Comparison of ENCODE assay signal across 8 mouse cellular contexts in the genomic region with DNA sequence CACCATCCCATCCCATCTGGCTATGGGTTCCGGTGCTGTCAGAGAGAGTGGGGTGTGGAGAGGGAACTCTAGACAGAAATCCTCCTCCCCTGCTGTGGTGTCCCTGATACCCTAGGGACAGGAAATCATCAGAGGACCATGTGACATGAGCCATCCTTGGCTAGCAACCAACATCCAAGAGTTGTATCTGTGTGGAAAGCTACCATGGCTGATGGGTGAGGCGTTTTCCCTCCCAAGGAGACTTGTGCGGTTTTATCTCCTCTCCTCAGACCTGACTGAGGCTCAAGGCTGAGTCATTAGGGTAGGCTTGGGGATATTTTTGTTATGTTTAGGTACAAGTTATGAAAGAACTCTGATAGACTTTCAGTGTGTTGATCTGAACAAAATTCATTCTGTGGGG. TPM values are rescaled to one million over a fixed set of nuclear protein-coding genes. Genes with fewer than 3 reads are reported as not detected.
A peak's percentile ranks its signal among the peaks of the same experiment; 100 is the strongest.
DNase-seq lines count a peak whose midpoint lies in the region; ATAC-seq lines count a peak whose summit lies in the region.
"Had no signal": no experiment of that assay in that cellular context is flagged by ENCODE, and none has a peak within 500 bp of the region (broad histone marks: within the 10 kb centered on the region; RNA-seq: fewer than 3 reads in every experiment).

No protein-coding gene starts in this region.

- no peaks in the 10 kb centered on the region for H3K36me3 ChIP-seq in liver, embryonic 16.5 days (ENCODE audit: control insufficient read depth, insufficient read depth)
- no peaks in the 10 kb centered on the region for H3K36me3 ChIP-seq in embryonic facial prominence, embryonic 10.5 days (replicated peaks)

- H3K9me3 ChIP-seq in liver, embryonic 16.5 days (replicated peaks; ENCODE audit: control insufficient read depth, low read length): no peaks in the 10 kb centered on the region
- H3K9me3 ChIP-seq in embryonic facial prominence, embryonic 10.5 days: no peaks in the 10 kb centered on the region
- H3K9me3 ChIP-seq: forebrain, embryonic 13.5 days had no signal

- H3K4me1 ChIP-seq in liver, embryonic 16.5 days (ENCODE audit: control insufficient read depth, low read depth, low read length): peaks cover 40% of the 10 kb centered on the region
- no peaks in the 10 kb centered on the region for H3K4me1 ChIP-seq in embryonic facial prominence, embryonic 10.5 days
- H3K4me1 ChIP-seq: forebrain, embryonic 13.5 days had no signal

- peak overlapping the region; percentile 21; the same call in 1 of the 2 replicates for H3K4me3 ChIP-seq in liver, embryonic 16.5 days (ENCODE audit: low read depth, low read length)
- H3K4me3 ChIP-seq in embryonic facial prominence, embryonic 10.5 days: no peak overlapping the region
- H3K4me3 ChIP-seq: forebrain, embryonic 13.5 days had no signal

- H3K27ac ChIP-seq in liver, embryonic 16.5 days (ENCODE audit: low read length): peak overlapping the region; percentile 96
- H3K27ac ChIP-seq in embryonic facial prominence, embryonic 10.5 days (replicated peaks): no peak overlapping the region
- H3K27ac ChIP-seq: forebrain, embryonic 13.5 days had no signal

- ATAC-seq in erythroid progenitor cell, adult 5-6 weeks (replicated peaks; ENCODE audit: low FRiP score, poor library complexity, severe bottlenecking): peak; percentile 97
- ATAC-seq in liver, embryonic 16.5 days (ENCODE audit: low read depth): peak; percentile 95
- ATAC-seq: forebrain, embryonic 13.5 days had no signal

- H3K9ac ChIP-seq in liver, embryonic 16.5 days (ENCODE audit: low read depth, low read length): peak overlapping the region; percentile 58
- H3K9ac ChIP-seq: forebrain, embryonic 13.5 days had no signal

- peak; percentile 63 for DNase-seq in spleen, adult 12 weeks (ENCODE audit: low spot score)
- no peak for DNase-seq in spleen, adult 18-20 months
- DNase-seq in thymus, postnatal 4 days: no peak
- DNase-seq in adrenal gland, adult 8-10 months: no peak
- no peak for DNase-seq in embryonic facial prominence, embryonic 10.5 days (ENCODE audit: low spot score)

- no peaks in the 10 kb centered on the region; the same call in 1 of the 2 replicates for H3K27me3 ChIP-seq in liver, embryonic 16.5 days (ENCODE audit: control insufficient read depth, insufficient read depth, low read depth, low read length)
- no peaks in the 10 kb centered on the region for H3K27me3 ChIP-seq in embryonic facial prominence, embryonic 10.5 days (replicated peaks; ENCODE audit: low read depth, poor library complexity, severe bottlenecking)
- H3K27me3 ChIP-seq: forebrain, embryonic 13.5 days had no signal

- peak overlapping the region; percentile 51 for H3K4me2 ChIP-seq in liver, embryonic 16.5 days (ENCODE audit: low read depth, low read length)
- H3K4me2 ChIP-seq: forebrain, embryonic 13.5 days had no signal

- WGBS in liver, embryonic 16.5 days (ENCODE audit: insufficient replicate concordance): 31% methylated on average over 3 of the region's 3 CpGs
- WGBS in embryonic facial prominence, embryonic 10.5 days: 83% methylated on average over 3 of the region's 3 CpGs

RNA-seq across cellular contexts. Expression of gene Dcaf12, which starts 16.4 kb away (rescaled TPM):
- 58.4 and 77.1 TPM in 2 replicates for total RNA-seq in erythroid progenitor cell, adult 5-6 weeks (2015; ENCODE audit: low replicate concordance)
- 66.0 and 84.6 TPM in 2 replicates for total RNA-seq in erythroid progenitor cell, adult 5-6 weeks (2017; ENCODE audit: low replicate concordance)
- 79.7 and 87.8 TPM in 2 replicates for polyA plus RNA-seq in liver, embryonic 16.5 days (2015; fragmentation: Nextera tagmentation; extraction: Ambion mirVana)
- total RNA-seq in adrenal gland, adult 8-10 months (2022): 10 to 100 TPM; 46.6 to 55.3 (median 48.8) TPM
- 62.0 and 62.6 TPM in 2 replicates for polyA plus RNA-seq in embryonic facial prominence, embryonic 10.5 days (2016; fragmentation: Nextera tagmentation; extraction: Ambion mirVana)

RNA-seq across cellular contexts. Expression of gene Ubap1, which starts 17.7 kb away (rescaled TPM):
- total RNA-seq in erythroid progenitor cell, adult 5-6 weeks (2015; ENCODE audit: low replicate concordance): 28.5 and 33.1 TPM in 2 replicates
- total RNA-seq in erythroid progenitor cell, adult 5-6 weeks (2017; ENCODE audit: low replicate concordance): 126 and 198 TPM in 2 replicates
- polyA plus RNA-seq in liver, embryonic 16.5 days (2015; fragmentation: Nextera tagmentation; extraction: Ambion mirVana): 32.8 and 36.8 TPM in 2 replicates
- total RNA-seq in adrenal gland, adult 8-10 months (2022): 10 to 100 TPM; 47.8 to 55.8 (median 50.8) TPM
- 61.4 and 65.4 TPM in 2 replicates for polyA plus RNA-seq in embryonic facial prominence, embryonic 10.5 days (2016; fragmentation: Nextera tagmentation; extraction: Ambion mirVana)

RNA-seq across cellular contexts. Expression of gene Ubap2, which starts 56.1 kb away (rescaled TPM):
- 52.3 and 55.8 TPM in 2 replicates for total RNA-seq in erythroid progenitor cell, adult 5-6 weeks (2015; ENCODE audit: low replicate concordance)
- 33.1 and 42.1 TPM in 2 replicates for total RNA-seq in erythroid progenitor cell, adult 5-6 weeks (2017; ENCODE audit: low replicate concordance)
- polyA plus RNA-seq in liver, embryonic 16.5 days (2015; fragmentation: Nextera tagmentation; extraction: Ambion mirVana): 20.4 and 23.9 TPM in 2 replicates
- total RNA-seq in adrenal gland, adult 8-10 months (2022): 10 to 100 TPM; 35.0 to 49.3 (median 40.2) TPM
- 95.7 and 101 TPM in 2 replicates for polyA plus RNA-seq in embryonic facial prominence, embryonic 10.5 days (2016; fragmentation: Nextera tagmentation; extraction: Ambion mirVana)
